Mouse (Mus musculus): ENCODE data around the gene Mccc1.

DNA sequence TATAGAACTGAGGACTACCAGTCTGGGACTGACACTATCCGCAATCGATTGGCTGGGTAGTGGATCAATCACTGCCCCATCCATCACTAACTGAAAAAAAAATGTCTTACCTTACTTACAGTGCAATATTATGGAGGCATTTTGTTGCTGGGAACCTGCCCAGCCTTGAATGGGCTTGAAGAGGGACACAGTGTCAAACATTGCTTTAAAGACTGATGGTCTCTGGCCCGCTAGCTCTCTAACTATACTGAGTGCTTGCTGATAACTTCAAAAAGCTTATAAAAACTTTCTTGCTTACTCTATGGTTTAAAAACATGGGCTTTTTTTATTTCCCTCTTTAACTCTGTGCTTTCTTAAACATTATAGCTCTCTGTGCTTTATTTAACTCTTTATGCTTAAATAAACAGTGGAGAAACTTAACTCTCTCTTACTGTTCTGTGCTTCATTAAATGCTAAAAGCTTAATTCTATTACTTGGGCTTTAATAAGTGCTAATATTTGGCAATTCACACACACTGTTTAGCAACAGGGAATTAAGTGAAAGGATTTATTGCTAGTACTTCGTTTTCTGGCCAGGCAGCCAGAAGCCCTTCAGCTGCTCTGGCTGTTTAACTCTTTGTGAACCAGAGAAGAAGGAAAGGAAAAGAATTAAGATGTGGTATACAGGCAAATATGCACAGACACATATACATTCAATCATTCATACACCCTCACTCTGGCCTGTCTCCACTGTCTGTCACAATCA is 8.1 kb upstream of the Mccc1 start:
- TF ChIP-seq CTCF (IDR thresholded peaks at IDR 0.05) (no peak), EP300 (IDR thresholded peaks at IDR 0.05) (no peak)

Data from lung, postnatal 0 days (tissue).